ENCODE assay signal across 9 mouse cellular contexts in the genomic region with DNA sequence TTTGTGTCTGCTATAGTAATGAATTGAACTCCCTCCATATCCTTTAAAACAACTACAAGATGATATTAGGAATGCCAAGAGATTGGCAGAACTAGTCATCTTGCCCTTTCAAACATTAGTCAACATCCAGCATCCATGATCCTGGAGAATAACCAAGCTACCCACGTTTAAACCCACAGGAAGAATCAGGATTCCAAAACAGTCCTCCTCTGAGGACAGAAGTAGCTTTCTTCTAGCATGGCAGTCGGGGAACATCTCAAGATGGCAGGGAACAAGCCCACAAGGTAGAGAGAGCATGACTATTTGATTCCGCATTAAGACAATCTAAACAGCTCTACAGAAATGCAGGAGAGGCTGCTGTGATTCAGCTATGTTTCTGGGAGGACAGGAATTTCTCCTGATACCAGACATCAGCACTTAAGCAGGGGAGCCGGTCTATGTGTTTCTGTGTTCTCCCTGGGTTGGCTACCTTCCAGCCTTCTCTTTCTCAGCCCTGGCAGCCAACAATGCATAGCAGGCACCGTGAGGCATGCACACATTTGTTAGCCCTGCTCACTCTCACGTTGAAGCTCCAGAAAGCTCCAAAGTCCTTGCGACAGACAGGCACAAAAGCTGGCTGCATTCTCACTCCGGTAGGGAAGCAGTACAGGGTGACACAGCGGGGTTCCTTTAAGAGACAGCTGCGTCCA.
A peak's percentile ranks its signal among the peaks of the same experiment; 100 is the strongest.
DNase-seq lines count a peak whose midpoint lies in the region; ATAC-seq lines count a peak whose summit lies in the region.
"Had no signal": no experiment of that assay in that cellular context is flagged by ENCODE, and none has a peak within 500 bp of the region (broad histone marks: within the 10 kb centered on the region; RNA-seq: fewer than 3 reads in every experiment).

No protein-coding gene starts in this region.

- no peak overlapping the region for H3K27ac ChIP-seq in forebrain, embryonic 13.5 days
- no peak overlapping the region for H3K27ac ChIP-seq in forebrain, embryonic 10.5 days
- no peak overlapping the region for H3K27ac ChIP-seq in forebrain, embryonic 16.5 days (ENCODE audit: low read length)

- no peak for DNase-seq in forebrain, embryonic 10.5 days (ENCODE audit: extremely low spot score, low spot score)
- DNase-seq in Muller cell, postnatal 12 days (ENCODE audit: inconsistent ontology term): peak; percentile 12
- DNase-seq in layer of hippocampus, postnatal 36 days: peak; percentile 25 to 32
- no peak for DNase-seq in spleen, postnatal 36 days (ENCODE audit: low spot score in 2 of 2)
- no peak for DNase-seq in adrenal gland, adult 8-10 months

- no peaks in the 10 kb centered on the region for H3K36me3 ChIP-seq in forebrain, embryonic 13.5 days (ENCODE audit: poor library complexity, severe bottlenecking)
- H3K36me3 ChIP-seq in forebrain, embryonic 10.5 days (replicated peaks): no peaks in the 10 kb centered on the region
- no peaks in the 10 kb centered on the region for H3K36me3 ChIP-seq in forebrain, embryonic 16.5 days (ENCODE audit: control insufficient read depth, insufficient read depth)

- no peak overlapping the region for H3K9ac ChIP-seq in forebrain, embryonic 13.5 days
- no peak overlapping the region; the same call in 1 of the 2 replicates for H3K9ac ChIP-seq in forebrain, embryonic 16.5 days (replicated peaks; ENCODE audit: low read depth, low read length)

- H3K9me3 ChIP-seq in forebrain, embryonic 13.5 days (replicated peaks): no peaks in the 10 kb centered on the region
- H3K9me3 ChIP-seq in forebrain, embryonic 10.5 days: no peaks in the 10 kb centered on the region
- H3K9me3 ChIP-seq in forebrain, embryonic 16.5 days (ENCODE audit: control insufficient read depth, low read length): no peaks in the 10 kb centered on the region

- 46% methylated on average over 10 of the region's 10 CpGs for WGBS in forebrain, embryonic 13.5 days
- WGBS in forebrain, embryonic 10.5 days: 75% methylated on average over 10 of the region's 10 CpGs
- whole genome bisulfite sequencing in forebrain, embryonic 16.5 days: 31% methylated on average over 10 of the region's 10 CpGs

- peaks cover 7% of the 10 kb centered on the region; the same call in 1 of the 2 replicates for H3K4me1 ChIP-seq in forebrain, embryonic 13.5 days
- no peaks in the 10 kb centered on the region for H3K4me1 ChIP-seq in forebrain, embryonic 10.5 days
- peaks cover 4% of the 10 kb centered on the region; the same call in 1 of the 2 replicates for H3K4me1 ChIP-seq in forebrain, embryonic 16.5 days (replicated peaks; ENCODE audit: control insufficient read depth, insufficient read depth, low read length)

- peak; percentile 83 for ATAC-seq in forebrain, embryonic 13.5 days
- peak; percentile 90 for ATAC-seq in forebrain, embryonic 16.5 days
- ATAC-seq in megakaryocyte-erythroid progenitor cell, adult 5-6 weeks (replicated peaks; ENCODE audit: low FRiP score, low TSS enrichment, poor library complexity, severe bottlenecking): no peak

- peak overlapping the region; percentile 10; the same call in 1 of the 2 replicates for H3K4me2 ChIP-seq in forebrain, embryonic 13.5 days
- no peak overlapping the region for H3K4me2 ChIP-seq in forebrain, embryonic 16.5 days (ENCODE audit: low read length)

- H3K27me3 ChIP-seq in forebrain, embryonic 13.5 days: no peaks in the 10 kb centered on the region
- no peaks in the 10 kb centered on the region for H3K27me3 ChIP-seq in forebrain, embryonic 10.5 days (ENCODE audit: poor library complexity, severe bottlenecking)
- H3K27me3 ChIP-seq in forebrain, embryonic 16.5 days (replicated peaks; ENCODE audit: control insufficient read depth, insufficient read depth, low read length): no peaks in the 10 kb centered on the region

- no peak overlapping the region for H3K4me3 ChIP-seq in forebrain, embryonic 13.5 days
- H3K4me3 ChIP-seq in forebrain, embryonic 10.5 days: no peak overlapping the region
- H3K4me3 ChIP-seq in forebrain, embryonic 16.5 days (replicated peaks; ENCODE audit: low read length): no peak overlapping the region
- H3K4me3 ChIP-seq: myocyte had no signal

Comparison
In these comparisons a context has a peak if more than half of its experiments do, and no peak if none do; other contexts are left out.
1. DNase-seq: peak in Muller cell, postnatal 12 days (single experiment) and layer of hippocampus, postnatal 36 days (2 of 2); none in forebrain, embryonic 10.5 days (single experiment), spleen, postnatal 36 days (0 of 2) and adrenal gland, adult 8-10 months (single experiment).